Mouse (Mus musculus) activated CD4-positive, CD25-positive, alpha-beta regulatory T cell (primary cell): ENCODE data around the gene Serpina3m. TPM values are rescaled to one million over a fixed set of nuclear protein-coding genes. Genes with fewer than 3 reads are reported as not detected.

ENCODE experiments used
- polyA plus RNA-seq, 2 experiments: library from polyadenylated mRNA; unstranded; fragments of 100-300 nt; shearing (Covaris generic); gene quantifications; one replicate each; pipeline ENCODE4 v1.2.1; 2017

Gene Serpina3m
- polyA plus RNA-seq: not detected

GRCm38 (mm10) chr12:104338226-104338625 lies at the start of gene Serpina3m, which contains the start of gene Serpina3k:
Serpina3m (plus strand) TSS chr12:104338486.
Serpina3k (plus strand) TSS chr12:104338486.

GRCm38 (mm10) chr12:104314253-104314652 lies 24.0 kb upstream of the Serpina3m start, which contains the start of gene Serpina3j:
Serpina3j (plus strand) TSS chr12:104314553.

GRCm38 (mm10) chr12:104406454-104406885 lies 68.2 kb downstream of the Serpina3m start, which contains the start of gene Serpina3n:
Serpina3n (plus strand) TSS chr12:104406729.

Other genes with a start within 250 kb of the Serpina3m start
- gene Serpina5, start 237.4 kb upstream of the Serpina3m start, polyA plus RNA-seq: not detected
- under 1 TPM in 1 of 2 experiments, not detected in 1; 0.14 TPM for gene Serpina3a, start 225.8 kb upstream of the Serpina3m start, polyA plus RNA-seq
- gene Serpina3b, start 210.5 kb upstream of the Serpina3m start, polyA plus RNA-seq: under 1 TPM in 1 of 2 experiments, not detected in 1; 0.14 TPM
- not detected for gene Serpina3c, start 184.6 kb upstream of the Serpina3m start, polyA plus RNA-seq
- 10 to 100 TPM; 21.4 to 31.2 TPM for gene Serpina3f, start 123.9 kb upstream of the Serpina3m start, polyA plus RNA-seq
- 100 to 1,000 TPM; 208 to 543 TPM for gene Serpina3g, start 102.2 kb upstream of the Serpina3m start, polyA plus RNA-seq
- under 1 TPM in 1 of 2 experiments, not detected in 1; 0.48 TPM for gene Serpina3i, start 75.4 kb upstream of the Serpina3m start, polyA plus RNA-seq
- gene Serpina3j, start 23.9 kb upstream of the Serpina3m start, polyA plus RNA-seq: not detected
- gene Serpina3k, start within 50 bp of the Serpina3m start, polyA plus RNA-seq: not detected
- gene Serpina3n, start 68.2 kb downstream of the Serpina3m start, polyA plus RNA-seq: under 1 TPM in 1 of 2 experiments, not detected in 1; 0.31 TPM
- gene Gsc, start 134.8 kb downstream of the Serpina3m start, polyA plus RNA-seq: not detected